Mouse (Mus musculus): ENCODE measurements around the gene Rpl13a. TPM values are rescaled to one million over a fixed set of nuclear protein-coding genes. Genes with fewer than 3 reads are reported as not detected.
"Not testable (repeated sequence)": the region's sequence is repeated elsewhere in the genome, so short reads cannot be mapped to it uniquely, and the experiment has no call there.

Gene Rpl13a
- polyA plus RNA-seq, 1 experiment from 2014 or later, result 1,342 TPM

GRCm38 (mm10) chr7:45123186-45123570 is 5.4 kb downstream of the Rpl13a start:
- no peaks in the 10 kb centered on the region for H3K27me3 ChIP-seq
- H3K4me2 ChIP-seq (replicated peaks), result peak overlapping the region; percentile 62
- H3K9me3 ChIP-seq, result no peaks in the 10 kb centered on the region
- 22% methylated on average over 12 of the region's 12 CpGs for WGBS
- ATAC-seq (ENCODE audit: insufficient number of reproducible peaks, insufficient read depth, low FRiP score, low TSS enrichment), result no peak
- H3K36me3 ChIP-seq, result peaks cover 69% of the 10 kb centered on the region
- H3K4me3 ChIP-seq, result peak overlapping the region; percentile 95
- peak overlapping the region; percentile 97 for H3K9ac ChIP-seq
- H3K4me1 ChIP-seq, result peaks cover 36% of the 10 kb centered on the region
- peak overlapping the region; percentile 82 for H3K27ac ChIP-seq

- Histone ChIP-seq H3K9me3 (no peaks in the 10 kb centered on the region), H3K4me3 (peak overlapping the region; percentile 95), H3K4me2 (replicated peaks) (peak overlapping the region; percentile 62), H3K9ac (peak overlapping the region; percentile 97), H3K27ac (peak overlapping the region; percentile 82; the same call in 1 of the 2 replicates), H3K4me1 (peaks cover 36% of the 10 kb centered on the region), H3K36me3 (peaks cover 69% of the 10 kb centered on the region), H3K27me3 (no peaks in the 10 kb centered on the region)
- 84% methylated on average over 15 of the region's 15 CpGs for WGBS
- no peak for ATAC-seq (ENCODE audit: insufficient number of reproducible peaks, insufficient read depth, low FRiP score, low TSS enrichment)
Measured at GRCm38 (mm10) chr7:45122561-45123185, 5.9 kb downstream of the Rpl13a start.

- Histone ChIP-seq H3K36me3 (peaks cover 64% of the 10 kb centered on the region), H3K9ac (no peak overlapping the region), H3K4me2 (replicated peaks) (no peak overlapping the region), H3K4me1 (peaks cover 31% of the 10 kb centered on the region), H3K27ac (peak overlapping the region; percentile 50; the same call in 1 of the 2 replicates), H3K27me3 (no peaks in the 10 kb centered on the region), H3K9me3 (no peaks in the 10 kb centered on the region), H3K4me3 (no peak overlapping the region)
- no peak for ATAC-seq (ENCODE audit: insufficient number of reproducible peaks, insufficient read depth, low FRiP score, low TSS enrichment)
Measured at GRCm38 (mm10) chr7:45121966-45122365, 6.6 kb downstream of the Rpl13a start.

GRCm38 (mm10) chr7:45121404-45121803 is 7.2 kb downstream of the Rpl13a start:
- ATAC-seq (ENCODE audit: insufficient number of reproducible peaks, insufficient read depth, low FRiP score, low TSS enrichment), result no peak
- WGBS, result 76% methylated on average over 8 of the region's 8 CpGs
- no peaks in the 10 kb centered on the region for H3K9me3 ChIP-seq
- H3K9ac ChIP-seq, result 0 out of 2 replicates have a peak overlapping the region, but pooled peaks have one; percentile 1
- H3K4me1 ChIP-seq, result peaks cover 26% of the 10 kb centered on the region
- no peak overlapping the region for H3K4me3 ChIP-seq
- peaks cover 58% of the 10 kb centered on the region for H3K36me3 ChIP-seq
- H3K27ac ChIP-seq, result peak overlapping the region; percentile 50; the same call in 1 of the 2 replicates
- H3K4me2 ChIP-seq (replicated peaks), result no peak overlapping the region
- no peaks in the 10 kb centered on the region for H3K27me3 ChIP-seq

- H3K9me3 ChIP-seq, result no peaks in the 10 kb centered on the region
- no peak for ATAC-seq (ENCODE audit: insufficient number of reproducible peaks, insufficient read depth, low FRiP score, low TSS enrichment)
- no peaks in the 10 kb centered on the region; the same call in 1 of the 2 replicates for H3K27me3 ChIP-seq
- H3K4me1 ChIP-seq, result peaks cover 17% of the 10 kb centered on the region
- H3K9ac ChIP-seq, result no peak overlapping the region; the same call in 1 of the 2 replicates
- no peak overlapping the region for H3K4me2 ChIP-seq (replicated peaks)
- peaks cover 45% of the 10 kb centered on the region for H3K36me3 ChIP-seq
- H3K4me3 ChIP-seq, result no peak overlapping the region
- H3K27ac ChIP-seq, result no peak overlapping the region
- 84% methylated on average over 5 of the region's 5 CpGs for WGBS
Measured at GRCm38 (mm10) chr7:45119780-45120709, 8.5 kb downstream of the Rpl13a start.

GRCm38 (mm10) chr7:45118336-45118735 is 10.2 kb downstream of the Rpl13a start:
- Histone ChIP-seq H3K9me3 (no peaks in the 10 kb centered on the region), H3K36me3 (peaks cover 45% of the 10 kb centered on the region)
- WGBS, result 89% methylated on average over 6 of the region's 6 CpGs

GRCm38 (mm10) chr7:45117566-45117965 is 11.0 kb downstream of the Rpl13a start:
- no peak overlapping the region for H3K4me2 ChIP-seq (replicated peaks)
- H3K9me3 ChIP-seq, result no peaks in the 10 kb centered on the region
- H3K4me1 ChIP-seq, result peaks cover 10% of the 10 kb centered on the region
- H3K4me3 ChIP-seq, result no peak overlapping the region
- peaks cover 38% of the 10 kb centered on the region for H3K36me3 ChIP-seq
- peak overlapping the region; percentile 37; the same call in 1 of the 2 replicates for H3K27ac ChIP-seq
- no peak for ATAC-seq (ENCODE audit: insufficient number of reproducible peaks, insufficient read depth, low FRiP score, low TSS enrichment)
- H3K27me3 ChIP-seq, result no peaks in the 10 kb centered on the region; the same call in 1 of the 2 replicates
- WGBS, result 85% methylated on average over 8 of the region's 8 CpGs
- no peak overlapping the region for H3K9ac ChIP-seq

More at GRCm38 (mm10) chr7:45118336-45118735, 10.2 kb downstream of the Rpl13a start:
- H3K9ac ChIP-seq, result no peak overlapping the region
- H3K4me3 ChIP-seq, result no peak overlapping the region
- no peak for ATAC-seq (ENCODE audit: insufficient number of reproducible peaks, insufficient read depth, low FRiP score, low TSS enrichment)
- H3K27me3 ChIP-seq, result no peaks in the 10 kb centered on the region; the same call in 1 of the 2 replicates
- H3K27ac ChIP-seq, result no peak overlapping the region
- peaks cover 17% of the 10 kb centered on the region for H3K4me1 ChIP-seq
- no peak overlapping the region for H3K4me2 ChIP-seq (replicated peaks)

GRCm38 (mm10) chr7:45113476-45113875 is 15.1 kb downstream of the Rpl13a start:
- Histone ChIP-seq H3K4me3 (no peak overlapping the region), H3K9ac (no peak overlapping the region), H3K27me3 (no peaks in the 10 kb centered on the region; the same call in 1 of the 2 replicates), H3K9me3 (no peaks in the 10 kb centered on the region), H3K27ac (no peak overlapping the region), H3K4me1 (no peaks in the 10 kb centered on the region), H3K4me2 (replicated peaks) (no peak overlapping the region), H3K36me3 (no peaks in the 10 kb centered on the region)
- ATAC-seq (ENCODE audit: insufficient number of reproducible peaks, insufficient read depth, low FRiP score, low TSS enrichment), result no peak
- 72% methylated on average over 2 of the region's 2 CpGs for WGBS

- no peak overlapping the region for H3K4me2 ChIP-seq (replicated peaks)
- 69% methylated on average over 3 of the region's 3 CpGs for WGBS
- no peaks in the 10 kb centered on the region for H3K9me3 ChIP-seq
- no peak overlapping the region for H3K4me3 ChIP-seq
- H3K4me1 ChIP-seq, result no peaks in the 10 kb centered on the region
- H3K27me3 ChIP-seq, result no peaks in the 10 kb centered on the region; the same call in 1 of the 2 replicates
- no peak overlapping the region for H3K9ac ChIP-seq
- H3K27ac ChIP-seq, result no peak overlapping the region
- no peak for ATAC-seq (ENCODE audit: insufficient number of reproducible peaks, insufficient read depth, low FRiP score, low TSS enrichment)
- no peaks in the 10 kb centered on the region for H3K36me3 ChIP-seq
Measured at GRCm38 (mm10) chr7:45112529-45112928, 16.0 kb downstream of the Rpl13a start.

GRCm38 (mm10) chr7:45111940-45112339 is 16.6 kb downstream of the Rpl13a start:
- no peak for ATAC-seq (ENCODE audit: insufficient number of reproducible peaks, insufficient read depth, low FRiP score, low TSS enrichment)
- 54% methylated on average over 2 of the region's 2 CpGs for WGBS
- Histone ChIP-seq H3K4me2 (replicated peaks) (no peak overlapping the region), H3K27me3 (no peaks in the 10 kb centered on the region; the same call in 1 of the 2 replicates), H3K36me3 (no peaks in the 10 kb centered on the region), H3K9ac (no peak overlapping the region), H3K27ac (no peak overlapping the region), H3K4me3 (no peak overlapping the region), H3K4me1 (no peaks in the 10 kb centered on the region), H3K9me3 (no peaks in the 10 kb centered on the region)

GRCm38 (mm10) chr7:45110089-45110488 is 18.5 kb downstream of the Rpl13a start:
- H3K27ac ChIP-seq; ATAC-seq (ENCODE audit: insufficient number of reproducible peaks, insufficient read depth, low FRiP score, low TSS enrichment); H3K27me3 ChIP-seq; H3K4me2 ChIP-seq (replicated peaks); H3K4me3 ChIP-seq; H3K4me1 ChIP-seq; H3K9ac ChIP-seq; H3K36me3 ChIP-seq; H3K9me3 ChIP-seq: not testable (repeated sequence)
- WGBS, result 94% methylated on average over 4 of the region's 4 CpGs

Measured in embryonic facial prominence, embryonic 12.5 days (tissue).